Mouse (Mus musculus): ENCODE measurements around the gene Olah.
"Not testable (repeated sequence)": the region's sequence is repeated elsewhere in the genome, so short reads cannot be mapped to it uniquely, and the experiment has no call there.

The Olah gene

GRCm38 (mm10) chr2:3397110-3397509, at the start of gene Olah:
Olah (minus strand) TSS chr2:3397210.
- not testable (repeated sequence) for DNase-seq (ENCODE audit: low spot score)

- DNase-seq (ENCODE audit: low spot score) = no peak
Measured at GRCm38 (mm10) chr2:3445984-3446383, 49.0 kb upstream of the Olah start.

- no peak for DNase-seq (ENCODE audit: low spot score)
Measured at GRCm38 (mm10) chr2:3444206-3444605, 47.2 kb upstream of the Olah start.

- no peak for DNase-seq (ENCODE audit: low spot score)
Measured at GRCm38 (mm10) chr2:3437956-3438355, 40.9 kb upstream of the Olah start.

GRCm38 (mm10) chr2:3435369-3436061, 38.5 kb upstream of the Olah start:
- DNase-seq (ENCODE audit: low spot score) = no peak

- DNase-seq (ENCODE audit: low spot score) = no peak
Measured at GRCm38 (mm10) chr2:3430956-3431355, 33.9 kb upstream of the Olah start.

- no peak for DNase-seq (ENCODE audit: low spot score)
Measured at GRCm38 (mm10) chr2:3424579-3424910, 27.5 kb upstream of the Olah start.

- peak; percentile 91 for DNase-seq (ENCODE audit: low spot score)
Measured at GRCm38 (mm10) chr2:3423841-3424578, 27.0 kb upstream of the Olah start, which contains the start of gene Dclre1c. Dclre1c (plus strand) TSS chr2:3424131.

- no peak for DNase-seq (ENCODE audit: low spot score)
Measured at GRCm38 (mm10) chr2:3422548-3422947, 25.5 kb upstream of the Olah start, which contains the start of gene Meig1. Meig1 (minus strand) TSS chr2:3422648.

GRCm38 (mm10) chr2:3420157-3420556, 23.1 kb upstream of the Olah start:
- peak; percentile 76 for DNase-seq (ENCODE audit: low spot score)

GRCm38 (mm10) chr2:3418883-3419431, 21.9 kb upstream of the Olah start:
- peak; percentile 92 for DNase-seq (ENCODE audit: low spot score)

- no peak for DNase-seq (ENCODE audit: low spot score)
Measured at GRCm38 (mm10) chr2:3415676-3416075, 18.7 kb upstream of the Olah start.

GRCm38 (mm10) chr2:3414241-3414640, 17.2 kb upstream of the Olah start:
- peak; percentile 38 for DNase-seq (ENCODE audit: low spot score)

- no peak for DNase-seq (ENCODE audit: low spot score)
Measured at GRCm38 (mm10) chr2:3407756-3408155, 10.7 kb upstream of the Olah start.

- no peak for DNase-seq (ENCODE audit: low spot score)
Measured at GRCm38 (mm10) chr2:3405981-3406380, 9.0 kb upstream of the Olah start.

- no peak for DNase-seq (ENCODE audit: low spot score)
Measured at GRCm38 (mm10) chr2:3391945-3392344, 5.1 kb downstream of the Olah start.

GRCm38 (mm10) chr2:3387105-3387860, 9.7 kb downstream of the Olah start:
- DNase-seq (ENCODE audit: low spot score) = no peak

- no peak for DNase-seq (ENCODE audit: low spot score)
Measured at GRCm38 (mm10) chr2:3365127-3365526, 31.9 kb downstream of the Olah start.

GRCm38 (mm10) chr2:3361067-3361466, 35.9 kb downstream of the Olah start:
- DNase-seq (ENCODE audit: low spot score) = no peak

- DNase-seq (ENCODE audit: low spot score) = no peak
Measured at GRCm38 (mm10) chr2:3357887-3358286, 39.1 kb downstream of the Olah start.

GRCm38 (mm10) chr2:3356311-3356710, 40.7 kb downstream of the Olah start:
- DNase-seq (ENCODE audit: low spot score) = no peak

- no peak for DNase-seq (ENCODE audit: low spot score)
Measured at GRCm38 (mm10) chr2:3355793-3356192, 41.2 kb downstream of the Olah start.
